Mouse (Mus musculus) heart, adult 9 months (tissue): ENCODE results near the gene Lipe.
"Not testable (repeated sequence)": the region's sequence is repeated elsewhere in the genome, so short reads cannot be mapped to it uniquely, and the experiment has no call there.

Source experiments
- DNase-seq, 2 experiments: peaks; one replicate each; pipeline ENCODE4 v3.0.0; 2022; ENCODE audit warnings: low spot score in 2 of 2

Gene Lipe

DNA sequence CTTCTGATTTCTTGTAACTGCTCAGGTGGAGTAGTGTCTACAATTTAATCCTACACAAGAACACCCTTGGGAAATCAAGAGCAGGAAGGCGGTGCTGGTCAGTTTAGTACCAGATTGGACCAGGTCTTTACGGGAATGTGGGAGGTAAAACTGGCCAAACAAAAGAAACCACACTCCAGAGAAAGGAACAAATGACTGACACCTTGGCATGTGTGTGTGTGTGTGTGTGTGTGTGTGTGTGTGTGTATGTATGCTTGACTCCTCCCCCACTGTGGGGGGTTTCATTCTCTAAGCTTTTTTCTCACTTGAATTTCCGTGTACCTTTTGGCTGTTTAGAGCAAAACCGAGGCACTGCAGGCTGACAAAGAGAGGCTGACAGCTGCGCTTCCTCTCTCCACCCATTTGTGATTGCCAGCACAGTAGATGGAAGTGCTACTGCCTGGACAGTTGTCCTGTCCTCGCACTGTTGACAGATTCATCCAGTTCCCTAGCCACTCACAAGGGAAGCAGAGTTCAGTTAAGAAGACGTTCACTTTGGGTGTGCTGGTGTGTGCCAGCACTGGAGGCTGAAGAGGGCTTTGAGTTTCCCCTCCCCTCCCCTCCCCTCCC lies 14.4 kb upstream of the Lipe start, which contains the start of gene Cxcl17:
Gene Cxcl17 (minus strand): TSS at position 54 of the 609 bp plus-strand sequence.
- DNase-seq = no peak

DNA sequence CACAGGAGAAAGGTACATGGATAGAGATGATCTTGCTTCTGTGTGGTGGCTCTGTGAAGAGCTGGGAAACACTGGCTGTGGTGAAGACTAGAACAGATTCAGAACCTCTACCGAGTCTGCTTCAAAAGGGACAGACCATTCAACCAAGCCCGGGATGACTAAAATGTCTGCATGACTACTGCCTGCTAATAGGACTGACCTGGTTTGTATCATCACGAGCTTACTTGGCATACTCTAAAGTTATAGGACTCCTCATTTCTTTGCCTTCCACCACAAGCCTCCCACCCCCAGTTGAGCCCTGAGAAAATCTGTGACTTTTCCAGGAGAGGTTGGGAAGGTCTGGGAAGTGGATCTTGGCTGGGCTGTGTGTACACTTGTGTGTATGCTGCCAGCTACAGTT lies 13.4 kb upstream of the Lipe start:
- DNase-seq = no peak

DNA sequence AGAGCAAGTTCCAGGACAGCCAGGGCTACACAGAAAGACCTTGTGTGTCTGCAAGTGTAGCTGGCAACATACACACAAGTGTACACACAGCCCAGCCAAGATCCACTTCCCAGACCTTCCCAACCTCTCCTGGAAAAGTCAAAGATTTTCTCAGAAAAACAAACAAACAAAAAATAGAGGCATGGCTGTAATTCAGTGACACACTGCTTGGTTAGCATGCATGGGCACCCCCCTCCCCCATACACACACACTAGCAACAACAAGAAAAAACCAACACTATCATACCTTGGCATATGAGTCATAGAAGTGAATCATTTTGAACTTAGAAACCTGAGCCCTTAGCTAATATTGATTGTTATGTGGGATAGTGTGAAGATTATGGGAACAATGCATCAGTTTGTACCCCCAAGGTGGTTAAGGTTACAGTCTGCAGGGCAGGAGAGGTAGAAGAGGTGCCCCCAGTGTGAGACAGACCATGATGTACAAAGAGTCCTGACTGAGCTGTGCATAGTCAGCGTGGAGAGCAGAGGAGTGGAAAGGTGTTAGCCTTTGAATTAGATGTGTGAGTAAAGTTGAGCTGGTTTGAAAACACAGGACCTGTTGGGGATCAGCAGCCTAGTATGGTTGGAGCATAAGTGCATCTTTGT lies 12.6 kb upstream of the Lipe start:
- no peak for DNase-seq

DNA sequence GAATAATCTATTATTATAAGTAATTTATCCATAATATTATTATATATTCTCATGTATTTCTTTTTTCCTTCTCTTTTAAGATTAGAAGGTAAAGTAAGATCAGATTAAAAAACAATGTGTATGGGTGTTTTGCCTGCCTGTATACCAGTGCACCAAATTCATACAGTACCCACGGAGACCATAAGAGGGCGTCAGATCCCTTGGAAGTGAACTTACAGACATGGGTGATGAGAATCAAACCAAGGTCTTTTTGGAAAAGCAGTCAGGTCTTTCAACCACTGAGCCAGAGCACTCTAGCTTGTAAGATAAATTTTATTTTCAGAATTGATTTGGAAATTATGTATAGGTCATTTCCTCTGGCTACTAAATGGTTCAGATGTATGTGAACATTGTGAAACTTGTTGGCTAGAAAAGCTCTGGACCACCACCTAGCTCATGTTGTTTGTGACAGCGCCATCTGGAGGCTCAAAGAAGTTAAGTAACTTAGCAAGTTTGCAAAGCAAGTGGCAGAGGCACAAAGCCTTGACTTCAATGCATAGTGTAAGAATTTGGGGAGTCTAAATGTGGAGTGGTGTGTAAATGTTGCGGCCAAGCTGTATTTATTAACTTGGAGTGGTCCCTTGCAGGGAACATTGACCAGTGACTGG lies 10.7 kb upstream of the Lipe start:
- DNase-seq = no peak

DNA sequence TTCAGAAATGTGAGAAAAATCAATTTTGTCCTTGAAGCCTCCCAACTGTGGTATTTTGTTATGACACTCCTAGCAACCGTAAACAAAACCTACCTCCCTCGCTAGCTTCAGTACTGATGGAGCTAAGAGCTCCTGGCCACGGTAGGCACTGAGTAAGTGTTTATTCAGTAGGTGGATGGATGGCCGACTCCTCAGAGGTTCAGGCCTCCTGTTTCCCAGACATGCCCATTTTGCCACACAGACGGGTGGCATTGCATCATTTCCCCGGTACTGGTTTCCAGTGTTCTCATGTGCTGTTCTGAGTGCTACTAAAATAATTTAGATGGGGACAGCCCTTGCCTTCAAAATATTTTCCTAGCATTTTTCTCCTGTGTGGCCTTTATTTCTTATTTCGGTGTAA lies 8.0 kb upstream of the Lipe start:
- DNase-seq = no peak

DNA sequence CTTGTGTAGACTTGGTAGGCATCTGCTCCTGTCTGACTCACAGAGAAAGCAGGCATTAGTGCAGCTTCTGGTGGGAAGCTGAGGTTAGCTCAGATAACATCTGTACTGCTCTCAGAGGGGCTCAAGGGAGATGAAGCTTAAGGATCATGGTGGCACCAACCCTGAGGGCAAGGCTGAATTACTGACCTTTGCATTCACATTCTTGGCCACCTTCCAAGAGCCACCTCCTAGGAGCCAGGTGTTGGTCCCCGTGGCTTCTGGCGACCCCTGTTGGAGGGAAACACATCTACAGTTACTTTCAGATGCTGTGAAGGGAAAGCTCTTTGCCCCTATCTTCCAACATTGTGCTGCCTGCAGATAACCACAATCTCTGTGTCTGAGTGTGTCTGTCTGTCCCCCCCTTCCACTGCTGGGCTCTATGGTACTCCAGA lies 4.2 kb upstream of the Lipe start:
- no peak for DNase-seq

DNA sequence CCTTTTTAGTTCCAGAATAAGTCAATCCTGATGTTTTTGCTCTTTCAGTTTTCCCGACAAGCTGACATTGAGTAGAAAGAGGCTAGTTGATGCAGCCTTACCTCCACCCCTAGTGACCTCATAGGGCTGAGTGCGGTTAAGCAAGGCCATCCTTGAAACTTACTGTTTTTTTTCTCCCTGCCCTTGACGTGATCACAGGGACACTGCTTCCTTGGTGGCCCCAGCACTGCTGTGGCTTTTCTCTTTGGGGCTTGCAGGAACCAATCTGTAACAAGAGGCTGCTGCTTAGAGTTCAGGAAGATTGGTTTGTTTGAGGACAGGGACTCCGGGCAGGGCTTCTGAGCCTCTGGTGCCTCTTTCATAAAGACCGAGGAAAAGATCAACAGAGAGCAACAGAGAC lies 3.5 kb upstream of the Lipe start:
- DNase-seq = no peak

DNA sequence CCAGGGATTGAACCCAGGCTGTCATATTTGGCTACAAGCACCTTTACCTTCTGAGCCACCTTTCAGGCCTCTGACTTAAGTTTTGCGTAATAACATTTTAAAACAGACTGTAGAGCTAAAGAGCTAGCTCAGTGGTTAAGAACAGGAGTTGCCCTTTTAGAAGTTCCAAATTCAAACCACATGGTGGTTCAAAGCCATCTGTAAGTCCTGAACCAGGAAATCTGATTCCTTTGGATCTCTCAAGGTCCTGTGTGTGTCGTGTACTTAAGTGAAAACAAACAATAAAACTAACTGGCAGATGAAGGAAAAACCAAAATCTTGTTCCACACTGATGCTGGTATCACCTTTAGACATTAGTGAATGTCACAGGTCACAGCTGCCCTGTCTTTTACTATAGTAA lies 3.0 kb upstream of the Lipe start:
- no peak for DNase-seq

DNA sequence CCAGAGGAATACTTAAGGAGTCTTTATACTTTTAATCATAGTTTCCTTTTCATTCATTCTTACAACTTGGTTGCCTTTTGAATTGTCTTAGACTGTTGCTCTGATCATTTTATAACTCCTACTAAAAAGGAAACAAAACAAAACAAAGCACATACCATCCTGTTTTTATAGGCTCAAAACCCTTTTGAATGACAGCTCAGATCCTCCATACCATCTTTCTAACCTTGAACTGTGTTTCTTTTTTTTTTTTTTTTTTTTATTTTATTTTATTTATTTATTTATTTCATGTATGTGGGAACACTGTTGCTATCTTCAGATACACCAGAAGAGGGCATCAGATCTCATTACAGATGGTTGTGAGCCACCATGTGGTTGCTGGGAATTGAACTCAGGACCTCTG lies 518 bp upstream of the Lipe start:
- not testable (repeated sequence) for DNase-seq

DNA sequence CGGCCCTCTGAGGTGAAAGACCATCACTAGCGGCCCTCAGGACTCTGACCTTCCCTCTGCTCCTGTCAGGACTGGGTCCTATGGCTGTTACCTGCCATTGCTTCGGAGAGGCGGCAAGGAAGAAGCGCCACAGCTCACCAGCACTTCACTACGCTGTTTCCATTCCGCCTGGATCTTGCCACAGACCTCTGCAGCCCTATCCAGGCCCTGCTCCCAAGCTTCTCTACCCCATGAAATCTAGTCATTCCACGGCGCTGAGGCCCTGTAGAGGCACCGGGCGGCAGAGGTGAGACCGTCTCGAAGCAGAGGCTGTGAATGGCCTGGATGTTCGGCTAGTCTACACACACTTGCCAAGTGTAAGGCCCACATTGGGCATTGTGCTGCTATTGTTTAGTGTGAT lies 1.9 kb downstream of the Lipe start:
- peak in 1 of 2 experiments; percentile 25 for DNase-seq

DNA sequence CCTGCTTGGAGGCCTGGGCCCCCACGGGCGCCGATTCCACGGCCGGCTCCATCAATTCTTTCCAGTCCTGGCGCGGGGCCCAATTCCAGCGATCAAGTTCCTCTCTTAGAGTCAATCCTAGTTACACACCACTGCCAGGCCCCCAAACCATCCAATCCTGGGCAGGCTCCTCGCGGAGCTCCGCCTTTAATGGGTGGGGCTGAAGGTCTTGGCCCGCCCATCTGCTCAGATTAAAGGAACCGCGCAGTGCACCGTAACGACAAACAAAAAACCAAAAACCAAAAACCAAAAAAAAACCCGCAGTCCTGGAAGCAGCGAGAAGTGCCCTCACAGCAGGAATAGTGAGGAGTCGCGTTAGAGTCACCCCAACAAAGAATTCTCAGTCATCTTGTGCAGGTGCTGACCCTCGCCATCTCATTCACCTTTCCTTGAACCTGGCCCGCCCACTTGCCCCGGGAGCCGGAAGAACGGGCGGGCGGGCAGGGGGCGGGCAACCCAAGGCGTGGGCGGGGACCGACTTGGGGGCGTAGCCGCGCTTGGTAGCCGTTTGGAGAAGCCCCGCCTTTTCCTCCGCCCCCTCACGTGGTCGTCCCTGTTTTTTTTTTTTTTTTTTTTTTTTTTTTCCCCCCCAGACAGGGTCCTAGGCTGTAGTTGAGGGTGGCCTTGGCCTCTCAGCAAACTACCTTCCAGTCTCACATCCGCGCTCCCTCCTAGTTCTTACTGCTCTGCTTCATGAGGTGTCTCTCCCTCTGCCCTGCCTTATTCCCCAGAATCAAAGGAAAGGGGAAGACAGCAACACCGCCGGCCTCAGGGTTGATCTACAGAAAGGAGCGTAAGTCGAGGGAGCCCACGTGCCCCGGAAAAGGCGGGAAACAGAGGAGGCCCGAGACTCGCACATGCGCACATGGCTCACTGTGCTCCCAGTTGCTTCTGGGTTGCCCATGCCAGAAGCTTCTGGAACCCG lies 2.7 kb downstream of the Lipe start:
- peak; percentile 96 to 97 for DNase-seq

DNA sequence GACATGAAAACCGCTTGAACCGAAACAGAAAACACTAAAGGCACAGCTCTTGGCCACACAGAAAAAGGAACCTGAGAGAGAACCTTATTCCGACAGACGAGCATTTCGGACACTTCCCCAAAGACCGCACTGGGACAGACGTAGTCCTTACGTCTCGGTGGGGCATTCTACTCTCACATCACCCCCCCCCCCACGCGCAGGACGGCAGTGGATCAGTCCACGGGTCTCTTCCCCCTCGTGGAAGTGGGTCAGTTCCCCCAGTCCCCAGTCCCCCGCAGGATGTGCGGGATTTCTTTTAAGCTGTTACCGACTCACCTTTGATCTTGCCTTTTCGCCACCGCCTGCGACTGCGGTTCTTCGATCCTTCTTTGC lies 3.3 kb downstream of the Lipe start:
- DNase-seq = no peak

DNA sequence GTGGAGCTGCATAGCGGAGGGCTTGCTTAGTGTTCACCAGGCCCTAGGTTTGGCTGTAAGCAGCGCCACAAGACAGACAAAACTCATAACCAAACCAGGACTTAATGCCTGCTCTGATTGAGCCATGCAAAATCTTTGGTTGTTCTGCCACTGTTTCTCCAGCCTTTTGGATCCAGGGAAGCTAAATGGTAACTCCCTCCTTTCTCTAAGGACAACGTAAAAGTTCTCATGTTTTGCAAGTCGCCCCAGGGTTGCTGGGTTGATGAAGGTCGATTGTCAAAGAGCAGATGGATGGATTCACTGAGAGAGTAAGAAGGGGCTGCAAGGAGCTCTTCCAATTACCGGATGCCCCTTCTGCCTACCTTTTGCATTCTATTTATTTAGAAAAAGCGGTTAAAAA lies 3.8 kb downstream of the Lipe start:
- no peak for DNase-seq

DNA sequence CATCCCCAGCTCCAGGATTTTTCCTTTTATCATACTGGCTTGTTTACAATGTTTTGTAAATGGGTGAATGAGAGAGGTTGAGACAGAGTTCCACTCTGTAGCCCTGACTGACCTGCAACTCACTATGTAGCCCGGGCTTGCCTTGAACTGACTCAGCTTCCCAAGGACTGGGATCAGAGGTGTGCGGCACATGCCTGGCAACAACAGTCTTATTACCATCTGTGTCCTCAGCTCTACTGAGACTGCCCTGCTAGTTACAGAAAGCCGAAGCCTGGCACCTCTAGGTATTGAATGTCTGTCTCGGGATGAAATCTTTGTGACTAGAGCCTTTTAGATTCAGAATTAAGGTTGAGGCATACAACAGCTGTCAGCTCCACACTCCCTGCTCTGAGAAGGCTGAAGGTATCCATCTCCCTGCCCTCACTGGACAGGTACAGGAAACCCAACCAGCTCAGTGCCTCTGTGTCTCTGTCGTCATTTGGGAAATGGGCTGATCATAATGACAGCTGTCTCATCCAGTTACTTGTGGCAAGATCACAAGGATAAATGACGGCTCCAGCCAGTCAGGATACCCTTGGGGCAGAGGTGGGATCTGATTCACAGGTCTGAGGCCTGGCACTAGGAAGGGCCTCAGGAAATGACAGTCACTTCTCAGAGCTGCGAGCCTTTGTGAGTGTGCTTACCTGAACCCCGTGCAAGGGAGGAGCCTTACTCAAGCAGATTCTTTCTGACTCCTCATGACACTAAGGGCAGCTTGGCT lies 4.9 kb downstream of the Lipe start:
- no peak for DNase-seq

DNA sequence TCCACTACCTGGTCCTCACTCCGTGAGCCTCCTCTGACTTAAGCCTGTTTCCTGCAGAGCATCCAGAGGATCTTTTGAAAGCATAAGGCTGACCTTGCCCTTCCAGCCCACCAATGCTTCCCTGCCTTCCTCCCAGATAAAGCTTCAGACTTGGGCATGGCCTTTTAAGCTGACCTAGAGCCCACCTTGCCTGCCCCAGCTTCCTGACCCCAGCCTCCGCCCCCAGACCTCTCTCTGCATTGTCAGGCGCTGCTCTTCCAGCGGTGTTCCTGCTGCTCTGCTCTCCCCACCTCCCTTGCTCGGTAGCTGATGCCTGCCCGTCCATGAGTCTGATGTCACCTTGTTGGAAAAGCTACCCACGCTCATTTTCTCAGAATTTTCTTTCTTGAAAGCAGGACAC lies 5.7 kb downstream of the Lipe start:
- no peak for DNase-seq

DNA sequence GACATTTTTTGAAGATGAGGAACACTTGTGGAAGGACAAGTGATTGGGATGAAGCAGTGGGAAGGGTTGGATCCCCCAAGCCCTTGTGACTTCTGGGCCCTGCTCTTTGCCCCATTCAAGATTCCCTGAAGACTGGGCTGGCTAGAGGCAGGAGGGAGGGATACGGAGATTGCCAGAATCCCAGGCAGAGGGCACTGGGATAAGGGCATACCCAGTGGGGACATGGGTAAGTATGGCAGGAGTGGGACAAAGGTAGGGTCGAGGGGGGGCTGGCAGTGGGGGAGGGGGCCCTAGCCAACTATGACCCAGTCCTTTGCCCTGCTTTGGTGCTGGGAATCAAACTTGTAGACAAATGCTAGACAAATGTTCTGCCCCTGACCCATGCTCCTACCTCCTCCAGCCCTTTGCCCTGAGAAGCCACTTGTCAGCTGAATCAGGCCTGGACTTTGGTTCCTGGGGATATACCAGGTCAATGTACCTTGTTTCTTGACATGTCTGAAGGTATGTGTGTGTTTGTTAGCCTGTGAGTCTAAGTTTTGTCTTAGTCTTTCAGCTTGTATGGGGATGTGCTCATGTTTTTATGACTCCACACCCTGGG lies 6.6 kb downstream of the Lipe start:
- no peak for DNase-seq

DNA sequence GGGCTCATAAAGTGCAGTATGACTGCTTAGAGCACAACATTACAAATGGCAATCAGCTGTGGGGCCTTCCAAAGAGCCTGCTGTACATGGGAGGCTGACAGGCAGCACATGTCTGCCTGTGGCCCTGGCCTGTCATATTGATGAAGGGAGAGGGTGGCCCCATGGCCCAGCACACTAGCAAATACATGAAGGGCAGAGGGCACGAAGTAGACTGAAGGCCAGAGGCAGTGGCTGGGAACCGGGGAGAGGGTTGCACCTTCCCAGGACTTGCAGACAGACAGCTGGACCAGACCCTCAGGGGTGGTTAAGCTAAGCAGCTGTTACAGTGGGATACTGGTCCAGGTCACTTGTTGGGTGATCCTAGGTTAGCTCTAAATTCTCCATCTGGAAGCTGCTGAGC lies 7.5 kb downstream of the Lipe start:
- DNase-seq = no peak

DNA sequence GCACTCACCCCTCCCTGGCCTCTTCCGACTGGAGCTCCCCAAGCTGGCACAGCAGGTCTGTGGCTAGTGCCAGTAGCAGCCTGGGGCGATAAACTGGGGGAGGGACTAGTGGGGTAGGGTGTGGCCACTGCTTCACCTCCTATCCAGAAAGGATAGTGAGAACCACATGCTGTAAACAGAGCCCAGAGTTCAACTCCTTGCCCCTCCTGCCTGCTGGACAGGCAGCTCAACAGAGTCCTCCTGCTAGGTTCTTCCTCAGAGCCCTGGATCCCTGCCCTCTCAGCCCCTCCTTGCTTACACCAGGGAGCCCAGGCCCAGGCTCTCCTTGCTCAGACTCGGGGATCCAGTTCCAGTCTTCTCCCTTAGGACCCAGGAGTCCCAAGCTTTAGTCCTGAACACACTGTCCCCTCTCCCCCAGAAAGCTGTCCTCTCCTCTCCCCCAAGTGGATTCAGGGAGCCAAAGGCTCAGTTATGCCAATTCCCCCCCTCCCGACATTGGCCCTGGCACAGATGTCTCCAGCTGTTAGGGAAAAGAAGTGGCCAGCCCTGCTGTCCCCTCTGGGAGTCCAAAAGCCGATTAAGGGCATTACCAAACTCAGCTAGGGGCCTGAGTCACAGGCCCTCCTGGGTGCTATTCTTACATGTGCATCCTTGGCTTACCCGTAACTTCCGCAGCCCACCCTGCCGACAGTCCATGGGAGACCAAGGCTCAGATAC lies 8.3 kb downstream of the Lipe start:
- DNase-seq = peak; percentile 86 to 90

DNA sequence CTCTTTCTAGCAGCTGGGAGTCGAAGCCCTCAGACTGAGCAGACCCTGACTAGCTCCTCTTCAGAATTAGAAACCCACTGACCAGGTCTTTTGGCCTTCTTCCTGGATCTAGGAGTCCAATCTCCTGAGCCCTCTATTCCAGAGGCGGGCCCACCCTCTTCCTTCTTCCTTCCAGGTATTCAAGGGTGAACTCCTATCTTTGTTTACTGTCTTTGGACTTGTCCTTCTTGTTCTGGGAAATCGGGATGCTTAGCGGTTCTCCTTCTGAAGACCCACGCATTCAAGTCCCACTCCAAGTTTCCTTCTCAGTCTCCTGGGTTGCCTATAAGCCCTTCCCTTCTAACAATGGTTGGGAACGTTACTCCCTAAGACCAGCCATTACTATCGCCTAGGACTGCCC lies 9.6 kb downstream of the Lipe start:
- peak; percentile 58 to 74 for DNase-seq

DNA sequence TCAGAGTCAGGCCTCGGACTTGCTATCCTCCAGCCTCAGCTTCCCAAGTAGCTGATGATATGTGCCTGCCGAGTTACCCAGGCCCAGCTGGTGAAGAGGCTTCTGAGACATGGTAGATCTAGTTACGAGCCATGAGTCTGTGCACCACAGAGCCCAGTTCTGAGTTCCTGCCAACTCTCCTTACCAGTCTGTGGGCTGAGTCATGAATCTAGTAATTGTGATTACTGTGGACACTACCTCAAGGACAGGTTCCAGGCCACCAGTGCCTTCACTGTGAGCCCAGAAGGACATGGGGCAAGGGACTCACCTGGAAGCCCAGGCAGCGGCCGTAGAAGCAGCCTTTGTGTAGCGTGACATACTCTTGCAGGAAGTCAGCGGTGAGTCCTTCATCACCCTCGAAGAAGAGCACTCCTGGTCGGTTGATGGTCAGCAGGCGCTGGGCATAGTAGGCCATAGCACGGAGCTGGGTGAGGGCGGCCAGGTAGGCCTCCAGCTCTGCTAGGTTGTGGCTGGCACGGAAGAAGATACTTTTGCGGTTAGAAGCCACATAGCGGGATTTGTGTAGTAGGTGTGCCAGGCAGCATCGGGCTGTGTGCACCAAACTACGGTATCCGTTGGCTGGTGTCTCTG lies 10.6 kb downstream of the Lipe start:
- peak in 1 of 2 experiments; percentile 54 for DNase-seq
